Mouse (Mus musculus) skeletal muscle tissue, adult 2 months (tissue): ENCODE measurements around the gene Krt77.

ENCODE experiments used
- DNase-seq: peaks from one replicate; pipeline ENCODE4 v3.0.0-alpha.2; 2012; ENCODE audit warnings: low read depth, low spot score

The Krt77 gene

DNA sequence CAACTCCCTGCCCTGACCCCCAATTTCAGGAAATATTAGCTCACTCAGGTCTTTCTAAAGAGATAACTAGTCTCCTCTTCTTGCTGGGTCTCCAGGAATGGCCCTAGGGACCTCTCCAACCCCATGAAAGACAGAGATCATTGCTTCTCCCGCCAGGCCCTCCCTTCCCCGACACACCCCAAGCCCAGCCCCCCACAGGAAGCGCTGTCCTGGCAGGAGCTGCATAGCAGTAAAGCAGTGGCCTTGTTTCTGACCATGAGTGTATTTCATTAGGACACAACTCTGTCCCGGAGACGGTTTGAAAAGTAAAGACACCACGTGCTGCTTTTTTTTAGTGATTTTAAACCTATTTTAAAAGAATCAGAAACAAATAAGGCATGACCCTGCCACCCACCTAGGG is 36.4 kb downstream of the Krt77 start:
- no peak for DNase-seq

DNA sequence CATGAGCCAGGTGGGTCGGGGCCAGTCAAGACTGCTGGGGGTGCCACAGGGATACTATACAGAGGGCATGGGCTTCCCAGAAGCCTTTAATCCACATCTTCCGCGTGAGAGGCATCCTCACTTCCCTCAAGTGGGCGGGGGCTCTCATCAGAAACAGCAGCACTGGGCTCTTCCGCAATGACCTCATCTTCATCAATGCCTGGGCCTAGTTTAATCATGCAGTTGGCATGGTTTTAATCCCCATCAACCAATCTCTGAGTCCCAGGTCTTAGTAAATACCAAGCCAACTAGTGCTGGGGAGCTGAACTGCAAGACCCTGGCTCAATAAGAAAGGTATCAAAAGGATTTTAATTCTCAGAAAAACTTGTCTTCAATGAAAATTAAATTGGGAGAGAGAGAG is 40.1 kb downstream of the Krt77 start:
- DNase-seq, result no peak

DNA sequence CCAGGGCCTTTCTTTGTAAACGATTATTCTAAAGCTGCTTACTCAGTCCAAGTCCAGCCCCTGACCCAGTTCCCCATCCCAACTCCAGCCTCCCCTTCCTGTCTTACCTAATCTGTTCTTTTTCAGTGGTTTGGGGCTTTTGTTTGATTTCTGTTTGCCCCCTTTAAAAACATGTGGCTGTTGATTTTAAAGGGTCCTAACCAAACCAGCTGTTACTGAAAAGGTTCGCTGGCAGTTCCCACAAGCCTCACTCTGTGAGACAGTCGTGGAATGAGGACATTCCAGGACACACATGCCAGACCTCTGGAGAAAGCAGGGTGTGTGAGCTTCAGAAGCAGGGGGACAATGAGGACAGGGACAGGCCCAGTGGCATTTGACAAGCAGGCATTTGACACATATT is 47.7 kb downstream of the Krt77 start:
- DNase-seq, result no peak

DNA sequence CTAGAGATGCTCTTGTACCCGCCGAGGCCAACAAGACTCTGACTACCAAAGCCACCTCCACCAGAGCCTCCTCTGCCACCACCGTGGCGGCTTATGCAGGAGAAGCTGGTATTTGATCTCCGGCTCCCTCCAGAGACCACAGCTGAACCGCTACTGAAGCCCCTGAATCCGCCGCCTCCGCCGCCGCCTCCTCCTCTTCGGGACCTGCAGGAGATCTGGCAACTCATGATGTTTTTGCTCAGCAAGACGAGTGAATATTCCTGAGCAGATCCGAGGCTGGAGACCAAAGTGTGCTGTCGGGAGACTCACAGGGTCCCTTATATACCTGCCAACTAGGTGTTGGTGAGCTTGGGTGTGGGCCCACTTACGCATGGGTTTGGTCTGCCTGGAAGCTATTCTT is 51.6 kb downstream of the Krt77 start, which contains the start of gene Krt2:
Gene Krt2, minus strand, starts transcription at position 295 of the 400 bp plus-strand sequence.
- DNase-seq, result no peak
